Mouse (Mus musculus) ES-E14 (cell line): ENCODE measurements around the gene Slc4a11. TPM values are rescaled to one million over a fixed set of nuclear protein-coding genes. Genes with fewer than 3 reads are reported as not detected.

ENCODE experiments used
- DNase-seq: peaks from one replicate; pipeline ENCODE4 v3.0.0-alpha.2; 2013; ENCODE audit warnings: low read depth, low spot score
- H3K27ac ChIP-seq: 2 replicates; pipeline ENCODE4 v1.5.1; 2012; ENCODE audit warnings: low read depth, mild to moderate bottlenecking, low read length, moderate library complexity, mixed read lengths; ENCODE audit not compliant: poor library complexity, insufficient read depth, severe bottlenecking
- H3K36me3 ChIP-seq: 2 replicates; pipeline ENCODE4 v1.6.1; 2012; ENCODE audit warnings: mild to moderate bottlenecking, low read length, moderate library complexity, mixed read lengths; ENCODE audit not compliant: control insufficient read depth, poor library complexity, insufficient read depth, severe bottlenecking
- H3K4me1 ChIP-seq, 2 experiments: fragments of 150-350 bp in 1 of 2; sonication (generic) in 1 of 2; 2 replicates each; pipeline ENCODE4 v1.6.1; 2012; ENCODE audit warnings: low read length in 2 of 2, mild to moderate bottlenecking in 1 of 2, mixed read lengths in 1 of 2; ENCODE audit not compliant: control insufficient read depth in 2 of 2, insufficient read depth in 2 of 2, poor library complexity in 1 of 2
- H3K4me3 ChIP-seq, 2 experiments: fragments of 150-350 bp in 1 of 2; sonication (generic) in 1 of 2; 2 replicates each; pipeline ENCODE4 v1.5.1; 2012; ENCODE audit warnings: low read length in 2 of 2, low read depth in 1 of 2, mild to moderate bottlenecking in 1 of 2, mixed read lengths in 1 of 2; ENCODE audit not compliant: insufficient read depth in 1 of 2, poor library complexity in 1 of 2, severe bottlenecking in 1 of 2
- H3K9ac ChIP-seq: 2 replicates; pipeline ENCODE4 v1.6.1; 2012; ENCODE audit warnings: low read depth, mild to moderate bottlenecking, low read length, mixed read lengths; ENCODE audit not compliant: poor library complexity, insufficient read depth, severe bottlenecking
- H3K9me3 ChIP-seq: fragments of 150-350 bp; sonication (generic); 2 replicates; pipeline ENCODE4 v1.6.1; 2012; ENCODE audit warnings: low read depth, mild to moderate bottlenecking, low read length; ENCODE audit not compliant: control insufficient read depth, insufficient read depth
- CHD2 ChIP-seq: IDR thresholded peaks from 2 replicates; pipeline ENCODE4 v1.6.1; 2014; ENCODE audit warnings: mild to moderate bottlenecking, low read depth, low read length, inconsistent platforms
- HCFC1 ChIP-seq: IDR thresholded peaks from 2 replicates; pipeline ENCODE4 v1.6.1; 2012; ENCODE audit warnings: low read length, inconsistent platforms, borderline replicate concordance; ENCODE audit not compliant: insufficient read depth
- MAFK ChIP-seq: IDR thresholded peaks from 2 replicates; pipeline ENCODE4 v1.6.1; 2014; ENCODE audit warnings: mild to moderate bottlenecking, low read depth, low read length, inconsistent platforms; ENCODE audit not compliant: insufficient read depth
- ZC3H11A ChIP-seq: IDR thresholded peaks from 2 replicates; pipeline ENCODE4 v1.6.1; 2012; ENCODE audit warnings: low read depth, mild to moderate bottlenecking, inconsistent platforms, low read length, borderline replicate concordance
- ZNF384 ChIP-seq: IDR thresholded peaks from 2 replicates; pipeline ENCODE4 v1.6.1; 2012; ENCODE audit warnings: low read depth, low read length, inconsistent platforms
- in situ Hi-C, 2 experiments: fragments of 600-800 bp; cut with MboI; formaldehyde crosslinking; loops; one replicate each; pipeline ENCODE4 v1.15.1; 2025; ENCODE audit warnings: low sequenced_read_pairs in 2 of 2, inconsistent platforms in 1 of 2; ENCODE audit not compliant: unreplicated experiment in 2 of 2
- total RNA-seq: library from RNA; depleted of rRNA; stranded (reverse); fragments of 300-350 nt; gene quantifications from 2 replicates; pipeline ENCODE4 v1.2.3, GENCODE M21; 2012

Gene Slc4a11
- total RNA-seq, 1 experiment, result 13.0 TPM

DNA sequence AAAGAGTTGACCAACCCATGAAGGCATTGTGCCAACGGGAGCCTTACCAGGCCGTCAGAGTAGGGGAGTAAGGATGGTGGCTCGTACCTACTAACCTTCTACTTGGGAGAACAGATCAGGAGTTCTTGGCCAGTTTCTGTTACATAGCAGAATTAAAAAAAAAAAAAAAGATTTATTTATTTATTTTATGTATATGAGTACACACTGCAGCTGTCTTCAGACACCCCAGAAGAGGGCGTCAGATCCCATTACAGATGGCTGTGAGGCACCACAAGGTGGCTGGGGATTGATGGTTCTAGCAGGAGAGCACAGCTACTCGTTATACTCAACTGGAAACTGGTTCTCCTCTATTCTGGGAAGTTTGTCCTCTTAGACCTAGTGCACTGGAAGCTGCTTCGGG lies 7.9 kb upstream of the Slc4a11 start:
- H3K9me3 ChIP-seq, result no peaks in the 10 kb centered on the region
- no peak overlapping the region for H3K9ac ChIP-seq
- H3K4me1 ChIP-seq, result peaks cover 5 to 17% of the 10 kb centered on the region in 2 experiments; a peak in 3 of 4 replicates
- no peak overlapping the region for H3K27ac ChIP-seq
- H3K36me3 ChIP-seq, result no peaks in the 10 kb centered on the region; the same call in 1 of the 2 replicates
- H3K4me3 ChIP-seq, result no peak overlapping the region
- TF ChIP-seq MAFK, result no peak
- TF ChIP-seq ZNF384, result 0 out of 2 replicates have a peak, but pooled peaks have one; percentile 48
- in situ Hi-C loops, result no loop called here
- DNase-seq, result no peak

DNA sequence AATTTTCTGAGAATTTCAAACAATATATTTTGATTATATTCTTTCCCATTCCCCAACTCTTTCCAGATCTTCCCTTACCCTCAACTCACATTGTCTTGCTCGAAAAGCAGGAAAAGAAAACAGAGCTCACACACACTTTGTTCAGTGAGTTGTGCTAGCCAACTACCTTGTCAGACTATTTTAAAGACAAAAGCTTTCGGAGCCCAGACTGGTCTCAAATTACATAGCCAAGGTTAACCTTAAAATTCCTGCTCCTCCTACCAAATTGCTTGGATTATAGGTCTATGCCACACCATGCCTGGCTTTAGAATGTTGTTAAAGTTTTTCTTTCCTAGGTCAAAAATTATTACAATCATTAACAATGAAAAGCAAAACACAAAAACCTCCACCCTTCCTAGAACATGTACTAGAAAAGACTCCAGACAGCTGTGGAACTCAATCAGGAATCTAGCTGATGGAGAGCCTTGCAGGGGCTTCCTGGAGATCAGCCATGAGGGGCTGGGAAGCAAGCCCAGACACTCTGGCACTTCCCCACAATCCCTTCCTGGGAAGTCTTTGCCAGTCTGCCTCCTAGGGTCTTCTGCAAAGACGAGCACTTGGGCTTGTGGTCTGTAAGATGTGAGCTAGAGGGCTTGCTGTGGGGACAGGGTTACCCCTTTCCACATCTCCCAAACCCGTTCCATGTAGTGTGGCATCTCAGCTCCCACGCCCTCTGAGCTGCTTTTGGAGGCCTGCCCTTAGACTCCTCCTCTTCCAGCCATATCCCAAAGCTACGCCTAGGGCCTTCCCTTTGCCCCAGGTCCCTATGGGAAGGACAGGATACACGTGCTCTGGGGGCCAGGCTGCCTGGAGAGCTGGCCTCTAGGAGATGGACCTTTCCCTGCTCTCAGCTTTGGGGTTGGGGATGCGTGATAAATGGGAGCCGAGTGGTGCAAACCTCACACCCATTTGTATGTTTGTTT lies 7.0 kb upstream of the Slc4a11 start:
- Histone ChIP-seq H3K36me3 (no peaks in the 10 kb centered on the region; the same call in 1 of the 2 replicates), H3K9me3 (no peaks in the 10 kb centered on the region), H3K27ac (peak overlapping the region; percentile 28; the same call in 1 of the 2 replicates), H3K9ac (no peak overlapping the region; the same call in 1 of the 2 replicates), H3K4me3 (no peak overlapping the region), H3K4me1 (peaks cover 5 to 17% of the 10 kb centered on the region in 2 experiments; a peak in 3 of 4 replicates)
- TF ChIP-seq ZC3H11A, result no peak
- TF ChIP-seq ZNF384, result no peak
- no peak for TF ChIP-seq CHD2
- no peak for TF ChIP-seq MAFK
- no peak for TF ChIP-seq HCFC1
- in situ Hi-C loops, result no loop called here
- no peak for DNase-seq

DNA sequence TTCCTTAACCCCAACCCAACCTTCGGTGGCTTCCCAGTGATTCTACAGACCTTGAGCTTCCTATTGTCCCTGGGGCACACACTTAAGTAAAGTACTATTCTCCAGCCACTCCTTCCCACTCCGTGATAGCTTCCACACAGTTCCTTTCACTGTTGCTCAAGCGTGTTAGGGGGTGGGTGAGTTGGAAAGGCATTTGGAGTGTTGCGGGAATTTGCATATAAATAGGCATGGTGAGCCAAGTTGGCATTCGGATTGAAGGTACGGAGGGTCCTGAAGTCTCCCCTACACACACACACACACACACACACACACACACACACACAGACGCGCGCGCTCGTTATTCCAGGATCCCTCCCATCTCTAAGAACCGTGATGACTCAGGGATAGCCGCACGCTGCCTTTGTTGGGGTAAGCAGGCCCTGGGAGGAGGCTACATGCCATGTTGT lies 525 bp upstream of the Slc4a11 start:
- TF ChIP-seq MAFK, result no peak
- no peak for TF ChIP-seq HCFC1
- TF ChIP-seq CHD2, result no peak
- TF ChIP-seq ZC3H11A, result no peak
- no peak for TF ChIP-seq ZNF384
- H3K36me3 ChIP-seq, result no peaks in the 10 kb centered on the region
- H3K9ac ChIP-seq, result peak overlapping the region; percentile 70
- H3K4me3 ChIP-seq, result peak overlapping the region; percentile 86 to 88
- in situ Hi-C loops, result no loop called here
- peak; percentile 52 for DNase-seq
- H3K27ac ChIP-seq, result peak overlapping the region; percentile 39; the same call in 1 of the 2 replicates
- H3K4me1 ChIP-seq, result peaks cover 0 to 18% of the 10 kb centered on the region in 2 experiments; a peak in 2 of 4 replicates
- no peaks in the 10 kb centered on the region for H3K9me3 ChIP-seq

DNA sequence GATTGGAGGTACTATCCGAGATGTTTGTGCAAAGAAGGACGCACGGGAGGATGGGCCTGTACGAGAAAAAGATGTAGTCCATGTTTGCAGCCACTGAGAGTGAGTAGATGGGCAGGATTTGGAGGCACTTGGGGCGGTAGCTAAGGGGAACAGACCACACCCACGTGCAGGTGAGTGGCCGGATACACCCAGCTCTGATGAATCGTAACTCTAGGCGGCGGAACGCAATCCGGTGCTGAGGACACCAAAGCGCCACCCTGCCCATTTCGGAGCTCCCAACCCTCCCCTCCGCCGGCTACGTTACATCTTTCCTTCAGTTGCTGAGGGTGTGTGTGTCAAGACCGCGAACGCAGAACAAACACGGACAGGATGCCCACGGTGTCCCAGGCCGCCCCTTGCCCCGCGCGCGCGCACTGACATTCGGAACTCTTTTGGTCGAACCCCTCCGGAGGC lies 593 bp downstream of the Slc4a11 start:
- no peaks in the 10 kb centered on the region for H3K9me3 ChIP-seq
- H3K27ac ChIP-seq, result no peak overlapping the region
- no peaks in the 10 kb centered on the region for H3K36me3 ChIP-seq
- no peak for TF ChIP-seq CHD2
- no peak for TF ChIP-seq ZNF384
- no peak for TF ChIP-seq ZC3H11A
- TF ChIP-seq HCFC1, result no peak
- no peak for TF ChIP-seq MAFK
- H3K4me3 ChIP-seq, result peak overlapping the region; percentile 86 to 88
- in situ Hi-C loops, result no loop called here
- peaks cover 0 to 18% of the 10 kb centered on the region in 2 experiments; a peak in 2 of 4 replicates for H3K4me1 ChIP-seq
- peak overlapping the region; percentile 71 for H3K9ac ChIP-seq
- peak; percentile 35 for DNase-seq
